Mouse (Mus musculus) hematopoietic stem cell, adult 5-6 weeks (primary cell): ENCODE data around the gene Amz1. TPM values are rescaled to one million over a fixed set of nuclear protein-coding genes. Genes with fewer than 3 reads are reported as not detected.
A peak's percentile ranks its signal among the peaks of the same experiment; 100 is the strongest.

ENCODE experiments used
- ATAC-seq, 2 experiments: fragments of 125-278 bp in 1 of 2; replicated peaks in 1 of 2; 2 replicates each; pipeline ENCODE4 v1.8.0; 2016 to 2017; ENCODE audit warnings: inconsistent platforms in 2 of 2, mild to moderate bottlenecking in 2 of 2, moderate number of reproducible peaks in 2 of 2, low read depth in 1 of 2, moderate TSS enrichment in 1 of 2; ENCODE audit not compliant: low FRiP score in 2 of 2, poor library complexity in 2 of 2, severe bottlenecking in 2 of 2, insufficient read depth in 1 of 2, low TSS enrichment in 1 of 2
- total RNA-seq: library from RNA; stranded (forward); fragments of 172-1452, 232-1000 nt; gene quantifications from 2 replicates; pipeline ENCODE4 v1.2.3, GENCODE M21; 2017

Gene Amz1
- 0.74 and 0.94 TPM in 2 replicates for total RNA-seq

- no peak for ATAC-seq
Measured at GRCm38 (mm10) chr5:140723822-140724221, at the start of gene Amz1. TSS of gene Amz1 (plus strand) at chr5:140724127.

DNA sequence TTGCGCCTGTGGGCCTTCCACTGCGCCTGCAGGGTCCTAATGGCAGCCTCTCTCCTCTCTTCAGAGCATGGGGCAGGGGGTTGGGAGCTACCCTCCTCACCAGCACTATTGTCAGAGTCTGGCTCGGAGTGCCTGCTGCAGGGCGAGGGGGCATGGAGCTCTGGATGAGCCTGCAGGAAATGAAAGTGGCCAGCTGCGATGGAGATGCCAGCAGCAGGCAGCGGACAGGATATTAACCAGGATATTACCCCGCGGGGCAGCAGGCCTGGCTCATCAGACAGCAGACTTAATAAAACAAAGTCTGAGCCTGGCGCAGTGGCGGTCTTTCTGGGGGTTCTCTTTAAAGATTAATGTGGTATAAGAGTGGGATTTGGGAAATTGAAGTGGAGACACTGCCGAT, 48.8 kb upstream of the Amz1 start:
- ATAC-seq, result no peak

GRCm38 (mm10) chr5:140675640-140676039, 48.3 kb upstream of the Amz1 start:
- no peak for ATAC-seq

DNA sequence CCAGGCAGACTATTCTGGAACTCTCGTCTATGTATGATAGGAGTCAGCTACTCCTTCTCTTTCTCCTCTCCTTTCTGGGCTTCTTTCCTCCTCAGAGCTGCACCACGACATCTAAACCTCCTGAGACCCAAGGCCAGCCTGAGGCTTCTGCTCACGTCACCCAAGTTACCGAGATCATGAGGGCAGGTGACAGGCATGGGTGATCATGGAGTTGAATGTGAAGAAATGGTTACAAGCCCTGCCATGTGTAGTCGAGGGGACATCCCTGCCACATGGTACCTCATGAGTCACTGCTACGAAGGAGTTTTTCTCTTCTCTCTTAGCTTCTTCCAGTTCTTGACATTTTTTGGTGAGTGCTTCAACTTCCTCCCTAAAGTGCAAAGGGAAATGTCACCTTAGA, 46.8 kb upstream of the Amz1 start:
- no peak for ATAC-seq

- no peak for ATAC-seq
Measured at GRCm38 (mm10) chr5:140680051-140680450, 43.9 kb upstream of the Amz1 start.

DNA sequence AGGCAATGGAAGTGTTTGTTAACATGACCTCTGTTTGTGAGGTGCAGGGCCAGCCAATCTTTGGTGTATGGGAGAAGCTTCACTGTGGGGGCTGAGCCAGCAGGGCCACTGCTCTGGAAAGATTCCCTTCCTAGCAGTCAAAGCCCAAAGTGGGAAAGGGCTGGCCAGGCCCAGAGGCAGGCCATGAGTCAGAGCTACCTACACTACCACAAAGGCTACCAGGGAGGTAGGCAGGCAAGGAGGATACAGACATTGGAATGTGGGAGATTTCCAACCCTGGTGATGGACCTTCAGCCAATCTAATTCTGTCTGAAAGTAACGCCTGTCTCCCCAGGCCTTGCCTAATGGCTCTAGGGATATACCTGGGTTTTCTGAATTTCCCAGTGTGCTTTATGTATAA, 43.0 kb upstream of the Amz1 start:
- ATAC-seq, result no peak

DNA sequence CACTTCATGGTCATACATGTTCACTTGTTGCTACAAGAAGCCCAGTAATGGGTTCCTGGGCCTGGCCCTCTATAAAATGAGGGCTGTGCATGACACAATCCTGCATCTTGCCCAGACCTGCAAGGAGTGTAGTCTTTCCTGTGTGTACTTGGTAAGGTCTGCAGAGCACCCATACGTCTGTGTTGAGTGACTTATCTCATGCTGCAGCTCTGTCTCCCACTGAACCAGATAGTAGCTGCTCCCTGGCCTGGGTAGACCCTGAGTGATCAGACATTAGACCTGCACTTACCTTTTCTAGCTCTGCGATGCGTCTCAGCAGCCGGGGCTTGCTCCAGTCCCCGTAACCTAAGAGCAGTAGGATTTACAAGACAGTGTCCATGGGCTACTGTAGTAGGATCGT, 41.8 kb upstream of the Amz1 start:
- no peak for ATAC-seq

- ATAC-seq, result peak in 1 of 2 experiments; percentile 65; a peak in 2 of 4 replicates
Measured at GRCm38 (mm10) chr5:140684343-140685148, 39.4 kb upstream of the Amz1 start.

- ATAC-seq, result no peak
Measured at GRCm38 (mm10) chr5:140688434-140688833, 35.5 kb upstream of the Amz1 start.

DNA sequence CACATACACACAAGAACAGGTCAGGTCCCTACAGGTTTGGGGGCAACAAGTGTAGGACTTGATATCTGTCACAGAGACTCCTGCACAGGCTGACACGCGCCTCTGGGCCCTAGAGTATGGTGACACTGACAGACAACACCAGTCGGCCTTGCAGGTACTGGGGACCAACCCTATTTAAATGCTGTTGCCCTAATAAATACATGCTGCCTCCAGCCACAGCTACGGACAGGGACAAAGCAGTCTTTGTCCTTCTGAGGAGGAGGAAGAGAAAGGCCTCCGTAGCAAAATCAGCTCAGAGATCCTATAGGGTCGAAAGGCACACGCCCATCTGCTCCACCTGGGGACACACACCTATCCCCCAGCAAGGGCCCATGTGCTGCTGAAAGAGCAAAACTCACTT, 27.9 kb upstream of the Amz1 start:
- no peak for ATAC-seq

- no peak for ATAC-seq
Measured at GRCm38 (mm10) chr5:140699776-140700175, 24.2 kb upstream of the Amz1 start.

DNA sequence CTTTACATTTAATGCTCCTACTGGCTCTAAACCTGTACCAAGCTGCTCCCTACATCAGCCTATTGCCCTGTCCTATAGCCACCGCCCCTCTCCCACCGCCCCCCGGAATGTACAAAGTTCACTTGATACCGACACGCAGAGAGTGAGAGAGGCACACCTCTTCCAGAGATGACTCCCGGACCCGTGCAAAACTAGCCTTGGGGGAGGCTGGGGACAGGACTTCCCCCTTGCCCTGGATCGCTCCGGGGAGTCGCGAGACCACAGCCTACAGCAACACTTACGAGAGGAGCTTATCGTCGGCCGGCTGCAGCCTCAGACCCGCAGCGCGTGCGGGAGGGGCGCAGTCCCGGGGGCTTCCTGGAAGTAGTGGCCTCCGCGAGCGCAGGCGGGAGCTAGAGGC, 22.3 kb upstream of the Amz1 start:
- ATAC-seq, result peak in 1 of 2 experiments; percentile 8; a peak in 1 of 4 replicates

- ATAC-seq, result peak; percentile 50 to 55
Measured at GRCm38 (mm10) chr5:140702103-140702513, 21.8 kb upstream of the Amz1 start, which contains the start of gene Iqce. TSS of gene Iqce (minus strand) at chr5:140702378.

GRCm38 (mm10) chr5:140702618-140703175, 21.2 kb upstream of the Amz1 start:
- no peak for ATAC-seq

DNA sequence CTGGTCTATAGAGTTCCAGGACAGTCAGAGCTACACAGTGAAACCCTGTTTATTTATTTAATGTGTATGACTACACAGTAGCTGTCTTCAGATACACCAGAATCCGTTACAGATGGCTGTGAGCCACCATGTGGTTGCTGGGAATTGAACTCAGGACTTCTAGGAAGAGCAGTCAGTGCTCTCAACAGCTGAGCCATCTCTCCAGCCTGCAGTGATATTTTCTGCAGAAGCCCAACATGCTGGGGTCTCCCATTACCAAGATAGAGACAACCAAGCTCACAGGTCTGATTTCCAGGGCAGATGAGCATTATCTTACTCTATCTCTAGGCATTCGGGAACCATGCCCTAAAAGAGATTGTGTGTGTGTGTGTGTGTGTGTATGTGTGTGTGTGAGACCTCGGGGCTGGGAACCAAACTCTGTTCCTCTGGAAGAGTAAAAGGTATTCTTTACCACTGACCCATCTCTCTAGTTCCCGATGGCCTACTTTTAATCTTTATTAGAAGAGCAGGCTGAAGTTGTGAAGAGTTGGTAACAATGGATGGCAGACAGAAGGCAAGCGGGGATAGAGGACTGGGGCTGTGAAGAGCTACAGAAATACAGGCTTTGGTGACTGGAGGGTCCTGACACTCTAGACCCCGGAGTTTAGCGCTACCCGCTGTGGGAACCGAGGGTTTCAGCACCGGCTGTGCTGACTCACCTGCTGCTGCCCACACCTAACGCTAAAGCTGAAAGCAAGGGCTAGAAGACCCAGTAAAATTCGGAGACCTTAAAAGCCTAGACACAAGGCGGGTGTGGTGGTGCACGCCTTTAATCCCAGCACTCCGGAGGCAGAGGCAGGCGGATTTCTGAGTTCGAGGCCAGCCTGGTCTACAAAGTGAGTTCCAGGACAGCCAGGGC, 20.2 kb upstream of the Amz1 start:
- no peak for ATAC-seq

DNA sequence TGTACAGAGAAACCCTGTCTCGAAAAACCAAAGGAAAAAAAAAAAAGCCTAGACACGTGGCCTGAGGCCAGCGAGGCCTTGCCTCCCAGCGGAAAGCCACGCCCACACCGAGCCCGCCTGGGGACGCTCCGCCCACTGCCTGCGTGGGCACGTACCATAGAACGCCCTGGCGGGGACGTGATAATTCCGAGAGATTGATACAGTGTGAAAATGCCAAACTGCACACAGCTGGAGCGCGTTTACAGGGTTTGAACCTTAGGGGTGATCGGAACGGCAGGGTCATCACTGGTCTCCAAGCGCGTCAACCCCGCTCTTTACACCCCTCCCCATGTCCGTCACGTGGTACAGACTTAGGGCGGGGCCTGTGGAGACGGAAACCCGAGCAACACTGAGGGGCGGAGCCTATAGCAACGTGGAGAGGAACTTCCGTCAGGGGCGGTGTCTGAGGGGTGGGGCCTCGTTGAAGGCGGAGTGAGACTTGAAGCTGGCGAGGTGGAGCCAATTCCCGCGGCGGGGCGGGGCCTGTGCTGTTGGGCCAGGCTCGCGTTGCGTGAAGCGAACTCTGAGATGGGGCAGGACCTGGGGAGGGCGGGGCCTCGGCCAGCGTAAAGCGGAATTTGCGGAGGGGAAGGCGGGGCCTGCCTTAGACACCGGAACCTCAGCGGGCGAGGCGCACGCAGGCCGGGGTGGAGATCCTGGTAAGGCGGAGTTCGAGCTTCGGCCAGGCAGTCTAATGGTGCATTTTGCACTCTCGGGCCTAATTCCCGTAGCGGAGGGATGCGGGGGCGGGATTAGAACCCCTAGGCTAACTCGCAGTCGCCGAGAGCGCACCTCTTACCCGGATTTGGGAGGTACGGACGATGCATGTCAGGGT, 19.3 kb upstream of the Amz1 start, which contains the start of gene Brat1:
Gene Brat1 (plus strand): TSS at position 634 of the 874 bp plus-strand sequence.
- peak; percentile 89 to 90 for ATAC-seq
